Comparison of ENCODE assay signal across 16 mouse cellular contexts in genomic region chr10:41838911-41839310, GRCm38 (mm10).
"Had no signal": no experiment of that assay in that cellular context is flagged by ENCODE, and none has a peak within 500 bp of the region (broad histone marks: within the 10 kb centered on the region; RNA-seq: fewer than 3 reads in every experiment).

No protein-coding gene starts in this region.

- H3K27ac ChIP-seq: kidney, postnatal 0 days; limb, embryonic 10.5 days; liver, embryonic 15.5 days; midbrain, embryonic 10.5 days; neural tube, embryonic 12.5 days; stomach, postnatal 0 days had no signal

- ATAC-seq: lung, postnatal 0 days had no signal

- DNase-seq: kidney, adult 9 months; kidney, postnatal 36 days; layer of hippocampus, adult 9-11 months; lung, adult 2 months; lung, postnatal 4 days; midbrain, embryonic 14.5 days; right cerebral cortex, postnatal 4 days; spleen, adult 18-20 months had no signal

- H3K4me3 ChIP-seq: limb, embryonic 10.5 days; liver, embryonic 15.5 days; midbrain, embryonic 10.5 days; myocyte; neural tube, embryonic 12.5 days had no signal
